Mouse (Mus musculus): ENCODE data around the gene Rab37. TPM values are rescaled to one million over a fixed set of nuclear protein-coding genes. Genes with fewer than 3 reads are reported as not detected.

Rab37 gene
- polyA plus RNA-seq, 1 experiment from 2014 or later = 1.5 TPM

- Histone ChIP-seq H3K36me3 (no peaks in the 10 kb centered on the region), H3K27me3 (peaks cover 70% of the 10 kb centered on the region), H3K9me3 (replicated peaks) (no peaks in the 10 kb centered on the region), H3K9ac (no peak overlapping the region), H3K4me2 (replicated peaks) (no peak overlapping the region), H3K4me1 (peaks cover 18% of the 10 kb centered on the region), H3K4me3 (no peak overlapping the region), H3K27ac (no peak overlapping the region)
- ATAC-seq (ENCODE audit: low FRiP score) = no peak
- WGBS = 61% methylated on average over 5 of the region's 5 CpGs
Observed at GRCm38 (mm10) chr11:115073002-115073401, 18.2 kb upstream of the Rab37 start.

GRCm38 (mm10) chr11:115075407-115075806 lies 15.8 kb upstream of the Rab37 start:
- no peak overlapping the region for H3K4me2 ChIP-seq (replicated peaks)
- no peak for ATAC-seq (ENCODE audit: low FRiP score)
- H3K9ac ChIP-seq = no peak overlapping the region
- 75% methylated on average over 7 of the region's 7 CpGs for WGBS
- H3K27me3 ChIP-seq = peaks cover 46% of the 10 kb centered on the region
- H3K4me3 ChIP-seq = no peak overlapping the region
- H3K9me3 ChIP-seq (replicated peaks) = no peaks in the 10 kb centered on the region
- H3K27ac ChIP-seq = no peak overlapping the region
- H3K4me1 ChIP-seq = peaks cover 18% of the 10 kb centered on the region
- H3K36me3 ChIP-seq = no peaks in the 10 kb centered on the region

- Histone ChIP-seq H3K9me3 (replicated peaks) (no peaks in the 10 kb centered on the region), H3K9ac (no peak overlapping the region), H3K36me3 (no peaks in the 10 kb centered on the region), H3K27me3 (peaks cover 44% of the 10 kb centered on the region), H3K4me2 (replicated peaks) (no peak overlapping the region), H3K4me1 (peaks cover 14% of the 10 kb centered on the region), H3K4me3 (no peak overlapping the region), H3K27ac (no peak overlapping the region)
- no peak for ATAC-seq (ENCODE audit: low FRiP score)
- WGBS = 47% methylated on average over 5 of the region's 5 CpGs
Observed at GRCm38 (mm10) chr11:115075859-115076258, 15.4 kb upstream of the Rab37 start.

- Histone ChIP-seq H3K4me3 (no peak overlapping the region), H3K27ac (no peak overlapping the region), H3K27me3 (peaks cover 46% of the 10 kb centered on the region), H3K4me1 (no peaks in the 10 kb centered on the region), H3K9ac (no peak overlapping the region), H3K9me3 (replicated peaks) (no peaks in the 10 kb centered on the region), H3K4me2 (replicated peaks) (no peak overlapping the region), H3K36me3 (no peaks in the 10 kb centered on the region)
- no peak for ATAC-seq (ENCODE audit: low FRiP score)
- 96% methylated on average over 1 of the region's 1 CpGs for WGBS
Observed at GRCm38 (mm10) chr11:115077436-115077835, 13.8 kb upstream of the Rab37 start.

GRCm38 (mm10) chr11:115078680-115079079 lies 12.6 kb upstream of the Rab37 start:
- Histone ChIP-seq H3K36me3 (no peaks in the 10 kb centered on the region), H3K9ac (no peak overlapping the region), H3K4me3 (no peak overlapping the region), H3K27me3 (peaks cover 39% of the 10 kb centered on the region), H3K27ac (no peak overlapping the region), H3K4me1 (peaks cover 3% of the 10 kb centered on the region), H3K9me3 (replicated peaks) (no peaks in the 10 kb centered on the region), H3K4me2 (replicated peaks) (no peak overlapping the region)
- no peak for ATAC-seq (ENCODE audit: low FRiP score)
- 92% methylated on average over 5 of the region's 5 CpGs for WGBS

GRCm38 (mm10) chr11:115080886-115081285 lies 10.3 kb upstream of the Rab37 start:
- Histone ChIP-seq H3K27ac (no peak overlapping the region), H3K4me2 (replicated peaks) (no peak overlapping the region), H3K36me3 (no peaks in the 10 kb centered on the region), H3K27me3 (peaks cover 35% of the 10 kb centered on the region), H3K4me3 (no peak overlapping the region), H3K9ac (no peak overlapping the region), H3K4me1 (peaks cover 17% of the 10 kb centered on the region), H3K9me3 (replicated peaks) (no peaks in the 10 kb centered on the region)
- no peak for ATAC-seq (ENCODE audit: low FRiP score)
- 36% methylated on average over 13 of the region's 13 CpGs for WGBS

- Histone ChIP-seq H3K9me3 (replicated peaks) (no peaks in the 10 kb centered on the region), H3K9ac (no peak overlapping the region), H3K4me1 (peaks cover 17% of the 10 kb centered on the region), H3K27ac (no peak overlapping the region), H3K4me3 (no peak overlapping the region), H3K27me3 (peaks cover 30% of the 10 kb centered on the region), H3K4me2 (replicated peaks) (no peak overlapping the region), H3K36me3 (no peaks in the 10 kb centered on the region)
- no peak for ATAC-seq (ENCODE audit: low FRiP score)
- 65% methylated on average over 3 of the region's 3 CpGs for WGBS
Observed at GRCm38 (mm10) chr11:115081373-115081772, 9.9 kb upstream of the Rab37 start.

- no peaks in the 10 kb centered on the region for H3K36me3 ChIP-seq
- no peaks in the 10 kb centered on the region for H3K9me3 ChIP-seq (replicated peaks)
- H3K4me3 ChIP-seq = no peak overlapping the region
- H3K4me1 ChIP-seq = peaks cover 17% of the 10 kb centered on the region
- no peak overlapping the region for H3K9ac ChIP-seq
- no peak overlapping the region for H3K27ac ChIP-seq
- no peak for ATAC-seq (ENCODE audit: low FRiP score)
- peaks cover 24% of the 10 kb centered on the region for H3K27me3 ChIP-seq
- no peak overlapping the region for H3K4me2 ChIP-seq (replicated peaks)
- WGBS = 76% methylated on average over 6 of the region's 6 CpGs
Observed at GRCm38 (mm10) chr11:115082196-115082595, 9.0 kb upstream of the Rab37 start.

- ATAC-seq (ENCODE audit: low FRiP score) = peak; percentile 52; the same call in 1 of the 2 replicates
- H3K27ac ChIP-seq = no peak overlapping the region
- H3K4me1 ChIP-seq = peaks cover 17% of the 10 kb centered on the region
- no peaks in the 10 kb centered on the region for H3K9me3 ChIP-seq (replicated peaks)
- H3K9ac ChIP-seq = no peak overlapping the region
- peaks cover 27% of the 10 kb centered on the region for H3K27me3 ChIP-seq
- WGBS = 44% methylated on average over 18 of the region's 18 CpGs
- H3K4me3 ChIP-seq = no peak overlapping the region
- H3K4me2 ChIP-seq (replicated peaks) = no peak overlapping the region
- no peaks in the 10 kb centered on the region for H3K36me3 ChIP-seq
Observed at GRCm38 (mm10) chr11:115083376-115084139, 7.7 kb upstream of the Rab37 start.

- no peak overlapping the region for H3K9ac ChIP-seq
- 24% methylated on average over 12 of the region's 12 CpGs for WGBS
- 0 out of 2 replicates have a peak, but pooled peaks have one; percentile 26 for ATAC-seq (ENCODE audit: low FRiP score)
- peaks cover 17% of the 10 kb centered on the region for H3K4me1 ChIP-seq
- no peak overlapping the region; the same call in 1 of the 2 replicates for H3K4me2 ChIP-seq (replicated peaks)
- no peaks in the 10 kb centered on the region for H3K9me3 ChIP-seq (replicated peaks)
- H3K4me3 ChIP-seq = no peak overlapping the region
- H3K27ac ChIP-seq = no peak overlapping the region
- no peaks in the 10 kb centered on the region for H3K36me3 ChIP-seq
- H3K27me3 ChIP-seq = peaks cover 30% of the 10 kb centered on the region
Observed at GRCm38 (mm10) chr11:115084595-115084994, 6.6 kb upstream of the Rab37 start.

- H3K4me3 ChIP-seq = no peak overlapping the region
- 47% methylated on average over 8 of the region's 8 CpGs for WGBS
- H3K4me2 ChIP-seq (replicated peaks) = no peak overlapping the region; the same call in 1 of the 2 replicates
- peaks cover 32% of the 10 kb centered on the region for H3K27me3 ChIP-seq
- peaks cover 17% of the 10 kb centered on the region for H3K4me1 ChIP-seq
- ATAC-seq (ENCODE audit: low FRiP score) = 0 out of 2 replicates have a peak, but pooled peaks have one; percentile 6
- no peak overlapping the region for H3K9ac ChIP-seq
- H3K9me3 ChIP-seq (replicated peaks) = 0 out of 2 replicates have a peak, but pooled peaks cover under 1% of the 10 kb centered on the region
- no peaks in the 10 kb centered on the region for H3K36me3 ChIP-seq
- H3K27ac ChIP-seq = no peak overlapping the region
Observed at GRCm38 (mm10) chr11:115085064-115085463, 6.2 kb upstream of the Rab37 start.

- Histone ChIP-seq H3K27me3 (peaks cover 43% of the 10 kb centered on the region), H3K4me1 (peaks cover 17% of the 10 kb centered on the region), H3K9ac (no peak overlapping the region), H3K4me2 (replicated peaks) (no peak overlapping the region), H3K27ac (no peak overlapping the region), H3K4me3 (no peak overlapping the region), H3K9me3 (replicated peaks) (0 out of 2 replicates have a peak, but pooled peaks cover 4% of the 10 kb centered on the region), H3K36me3 (no peaks in the 10 kb centered on the region)
- ATAC-seq (ENCODE audit: low FRiP score) = no peak
- 69% methylated on average over 7 of the region's 7 CpGs for WGBS
Observed at GRCm38 (mm10) chr11:115086213-115086612, 5.0 kb upstream of the Rab37 start.

GRCm38 (mm10) chr11:115089853-115090252 lies 1.4 kb upstream of the Rab37 start:
- Histone ChIP-seq H3K4me3 (no peak overlapping the region), H3K4me2 (replicated peaks) (no peak overlapping the region), H3K9ac (no peak overlapping the region), H3K36me3 (no peaks in the 10 kb centered on the region), H3K4me1 (peaks cover 8% of the 10 kb centered on the region), H3K27ac (no peak overlapping the region), H3K9me3 (replicated peaks) (0 out of 2 replicates have a peak, but pooled peaks cover 4% of the 10 kb centered on the region), H3K27me3 (peaks cover 46% of the 10 kb centered on the region)
- 68% methylated on average over 6 of the region's 6 CpGs for WGBS
- no peak for ATAC-seq (ENCODE audit: low FRiP score)

All from hindbrain, embryonic 12.5 days (tissue).